Mouse (Mus musculus): ENCODE results near the gene Kirrel3. TPM values are rescaled to one million over a fixed set of nuclear protein-coding genes. Genes with fewer than 3 reads are reported as not detected.

Kirrel3 gene
- total and polyA plus RNA-seq, 3 experiments, result 0.98 TPM; not detected in 2

DNA sequence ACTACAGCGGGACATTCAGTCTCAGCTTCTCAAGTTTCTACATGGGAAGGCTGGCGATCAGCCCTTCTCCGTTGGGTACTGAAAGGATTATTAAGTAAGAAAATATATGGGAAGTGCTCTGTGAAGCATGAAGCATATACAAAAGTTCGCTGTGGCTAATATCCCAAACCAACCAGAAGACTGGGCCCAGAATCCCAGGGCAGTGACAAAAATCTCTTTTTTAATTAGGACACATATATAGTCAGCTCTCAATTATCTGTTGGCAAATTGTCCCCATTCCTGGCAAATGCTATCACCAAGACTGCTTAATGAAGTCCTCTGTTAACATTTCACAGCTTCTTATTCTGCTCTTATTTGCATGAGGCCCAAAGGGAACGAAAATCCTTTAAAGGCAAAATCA lies 439.9 kb downstream of the Kirrel3 start:
- no peak for ATAC-seq (ENCODE audit: extremely low read depth, insufficient number of reproducible peaks, low FRiP score, poor library complexity, severe bottlenecking)
- no peaks in the 10 kb centered on the region for H3K27me3 ChIP-seq (ENCODE audit: insufficient read depth, low read length)
- no peak for DNase-seq (ENCODE audit: low spot score)
- H3K4me1 ChIP-seq (ENCODE audit: insufficient read depth, low read depth, low read length), result no peaks in the 10 kb centered on the region
- TF ChIP-seq TAL1 (conservative IDR thresholded peaks at IDR 0.05; ENCODE audit: low read depth, low read length) (no peak), POLR2AphosphoS5 (IDR thresholded peaks at IDR 0.05; ENCODE audit: insufficient replicate concordance, low read depth, low read length) (no peak), GATA1 (IDR thresholded peaks at IDR 0.05; ENCODE audit: borderline replicate concordance, low read length) (no peak), CTCF (IDR thresholded peaks at IDR 0.05; ENCODE audit: low read depth, low read length) (no peak), GATA2 (IDR thresholded peaks at IDR 0.05; ENCODE audit: borderline replicate concordance, low read depth, low read length) (no peak)
- no peak overlapping the region for H3K4me3 ChIP-seq (ENCODE audit: low read depth, low read length)
- H3K9me3 ChIP-seq (replicated peaks), result no peaks in the 10 kb centered on the region
- no peaks in the 10 kb centered on the region for H3K36me3 ChIP-seq (replicated peaks)

DNA sequence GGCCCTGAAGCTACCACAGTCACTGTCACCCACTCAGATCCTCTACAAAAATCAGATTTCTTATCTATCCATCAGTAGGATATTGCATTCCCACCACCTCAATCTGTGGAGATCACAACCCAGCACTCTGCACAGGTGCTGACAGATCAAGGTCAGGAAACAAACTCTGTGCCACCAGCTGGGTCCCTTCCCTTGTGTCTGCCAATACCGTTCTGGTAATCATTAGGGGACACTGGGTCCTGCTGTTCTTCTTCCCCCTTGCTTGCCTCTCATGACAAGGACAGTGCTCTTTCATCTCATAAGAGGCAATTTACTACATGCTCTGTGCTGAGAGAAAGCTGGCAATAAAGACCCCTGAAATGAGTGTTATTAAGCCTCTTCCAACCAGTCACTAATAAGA lies 444.7 kb downstream of the Kirrel3 start:
- no peak for DNase-seq (ENCODE audit: low spot score)
- TF ChIP-seq POLR2AphosphoS5 (IDR thresholded peaks at IDR 0.05; ENCODE audit: insufficient replicate concordance, low read depth, low read length) (no peak), CTCF (IDR thresholded peaks at IDR 0.05; ENCODE audit: low read depth, low read length) (no peak)
- H3K27me3 ChIP-seq (ENCODE audit: insufficient read depth, low read length), result no peaks in the 10 kb centered on the region
- H3K36me3 ChIP-seq (replicated peaks), result no peaks in the 10 kb centered on the region
- ATAC-seq (ENCODE audit: extremely low read depth, insufficient number of reproducible peaks, low FRiP score, poor library complexity, severe bottlenecking), result no peak
- no peaks in the 10 kb centered on the region for H3K9me3 ChIP-seq (replicated peaks)
- H3K4me1 ChIP-seq (ENCODE audit: insufficient read depth, low read depth, low read length), result no peaks in the 10 kb centered on the region
- H3K4me3 ChIP-seq (ENCODE audit: low read depth, low read length), result no peak overlapping the region

DNA sequence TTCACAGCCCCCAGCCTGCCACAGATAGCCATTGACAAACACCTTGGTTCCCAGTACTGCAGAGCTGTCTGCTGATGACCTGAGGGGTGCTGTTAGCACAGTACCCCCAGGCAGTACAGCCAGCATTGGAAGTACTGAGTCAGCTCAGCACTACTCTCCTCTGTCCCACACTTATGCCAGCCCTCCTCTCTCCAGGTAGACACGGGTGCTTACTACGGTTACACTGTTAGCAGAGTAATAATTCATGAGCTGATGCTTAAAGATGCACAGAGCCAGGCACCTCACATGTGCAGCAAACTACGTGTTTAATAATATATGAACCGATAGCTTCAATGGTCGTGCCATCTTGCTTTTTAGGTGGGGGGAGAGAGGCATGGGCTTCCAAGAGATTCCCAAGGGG lies 452.4 kb downstream of the Kirrel3 start:
- Histone ChIP-seq H3K9me3 (replicated peaks) (no peaks in the 10 kb centered on the region), H3K36me3 (replicated peaks) (no peaks in the 10 kb centered on the region), H3K27me3 (ENCODE audit: insufficient read depth, low read length) (0 out of 2 replicates have a peak, but pooled peaks cover 2% of the 10 kb centered on the region), H3K4me1 (ENCODE audit: insufficient read depth, low read depth, low read length) (no peaks in the 10 kb centered on the region), H3K4me3 (ENCODE audit: low read depth, low read length) (no peak overlapping the region)
- ATAC-seq (ENCODE audit: extremely low read depth, insufficient number of reproducible peaks, low FRiP score, poor library complexity, severe bottlenecking) (no peak), DNase-seq (ENCODE audit: low spot score) (no peak)
- TF ChIP-seq POLR2AphosphoS5 (IDR thresholded peaks at IDR 0.05; ENCODE audit: insufficient replicate concordance, low read depth, low read length) (no peak), CTCF (IDR thresholded peaks at IDR 0.05; ENCODE audit: low read depth, low read length) (no peak), GATA2 (IDR thresholded peaks at IDR 0.05; ENCODE audit: borderline replicate concordance, low read depth, low read length) (no peak), TAL1 (conservative IDR thresholded peaks at IDR 0.05; ENCODE audit: low read depth, low read length) (no peak), GATA1 (IDR thresholded peaks at IDR 0.05; ENCODE audit: borderline replicate concordance, low read length) (no peak)

DNA sequence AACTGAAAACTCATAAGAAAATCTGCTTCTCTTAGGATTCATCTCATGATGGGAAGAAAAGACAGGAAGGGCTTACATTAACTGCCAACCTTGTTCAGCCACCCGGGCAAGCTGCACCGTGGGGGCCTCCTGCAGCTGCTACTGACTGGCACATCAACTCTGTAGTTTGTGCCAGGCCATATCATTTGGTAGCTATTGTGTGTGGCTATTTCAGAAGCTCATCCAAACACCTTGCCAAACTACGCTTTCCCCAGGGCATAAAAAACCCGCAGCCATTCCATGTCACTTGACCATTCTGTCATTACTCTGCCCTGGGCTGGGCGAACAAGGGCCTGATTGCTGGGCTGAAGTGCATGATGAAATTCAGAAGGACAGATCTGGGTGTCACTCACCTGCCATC lies 453.9 kb downstream of the Kirrel3 start:
- H3K27me3 ChIP-seq (ENCODE audit: insufficient read depth, low read length), result peaks cover 5% of the 10 kb centered on the region; the same call in 1 of the 2 replicates
- H3K4me3 ChIP-seq (ENCODE audit: low read depth, low read length), result no peak overlapping the region
- DNase-seq (ENCODE audit: low spot score) (no peak), ATAC-seq (ENCODE audit: extremely low read depth, insufficient number of reproducible peaks, low FRiP score, poor library complexity, severe bottlenecking) (no peak)
- no peak for TF ChIP-seq TAL1 (conservative IDR thresholded peaks at IDR 0.05; ENCODE audit: low read depth, low read length)
- no peak for TF ChIP-seq CTCF (IDR thresholded peaks at IDR 0.05; ENCODE audit: low read depth, low read length)
- TF ChIP-seq GATA1 (IDR thresholded peaks at IDR 0.05; ENCODE audit: borderline replicate concordance, low read length), result no peak
- TF ChIP-seq POLR2AphosphoS5 (IDR thresholded peaks at IDR 0.05; ENCODE audit: insufficient replicate concordance, low read depth, low read length), result no peak
- no peak for TF ChIP-seq GATA2 (IDR thresholded peaks at IDR 0.05; ENCODE audit: borderline replicate concordance, low read depth, low read length)
- H3K36me3 ChIP-seq (replicated peaks), result no peaks in the 10 kb centered on the region
- H3K9me3 ChIP-seq (replicated peaks), result no peaks in the 10 kb centered on the region
- H3K4me1 ChIP-seq (ENCODE audit: insufficient read depth, low read depth, low read length), result no peaks in the 10 kb centered on the region

DNA sequence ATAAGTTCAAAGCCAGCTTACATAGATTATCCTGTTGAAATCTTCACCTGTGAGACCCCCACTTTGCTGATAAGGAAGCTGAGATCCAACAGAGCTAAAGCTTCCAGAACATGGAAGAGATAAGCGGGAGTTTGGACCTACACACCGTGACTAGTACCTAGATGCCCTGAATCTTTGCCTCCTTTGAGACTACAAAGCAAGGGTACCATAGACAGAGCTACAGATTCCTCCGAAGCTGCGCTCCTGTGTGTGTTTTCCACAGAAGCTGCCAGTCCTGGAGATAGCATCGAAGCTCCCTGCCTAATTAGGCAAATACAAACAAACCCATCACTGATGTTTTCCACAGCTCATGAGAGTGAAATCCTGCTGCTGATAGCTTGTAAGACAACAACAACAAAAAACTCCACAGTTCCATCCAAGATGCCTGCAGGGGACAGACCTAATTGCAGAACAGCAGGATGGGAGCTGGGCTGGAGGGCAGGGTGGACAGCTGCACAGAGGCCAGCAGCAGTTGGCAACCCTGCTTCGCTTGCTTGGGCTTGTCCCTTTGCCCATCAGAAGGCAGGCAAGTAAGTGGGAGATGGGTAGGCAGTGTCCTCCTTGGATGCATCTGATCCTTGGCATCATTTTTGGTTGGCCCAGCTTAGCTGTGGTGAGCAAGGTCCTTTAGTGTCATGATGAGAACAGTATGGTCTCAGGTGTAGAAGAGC lies 456.6 kb downstream of the Kirrel3 start:
- Histone ChIP-seq H3K36me3 (replicated peaks) (no peaks in the 10 kb centered on the region), H3K4me3 (ENCODE audit: low read depth, low read length) (no peak overlapping the region), H3K9me3 (replicated peaks) (no peaks in the 10 kb centered on the region), H3K27me3 (ENCODE audit: insufficient read depth, low read length) (peaks cover 13% of the 10 kb centered on the region), H3K4me1 (ENCODE audit: insufficient read depth, low read depth, low read length) (no peaks in the 10 kb centered on the region)
- TF ChIP-seq GATA2 (IDR thresholded peaks at IDR 0.05; ENCODE audit: borderline replicate concordance, low read depth, low read length) (no peak), POLR2AphosphoS5 (IDR thresholded peaks at IDR 0.05; ENCODE audit: insufficient replicate concordance, low read depth, low read length) (no peak)
- no peak for ATAC-seq (ENCODE audit: extremely low read depth, insufficient number of reproducible peaks, low FRiP score, poor library complexity, severe bottlenecking)
- DNase-seq (ENCODE audit: low spot score), result no peak

DNA sequence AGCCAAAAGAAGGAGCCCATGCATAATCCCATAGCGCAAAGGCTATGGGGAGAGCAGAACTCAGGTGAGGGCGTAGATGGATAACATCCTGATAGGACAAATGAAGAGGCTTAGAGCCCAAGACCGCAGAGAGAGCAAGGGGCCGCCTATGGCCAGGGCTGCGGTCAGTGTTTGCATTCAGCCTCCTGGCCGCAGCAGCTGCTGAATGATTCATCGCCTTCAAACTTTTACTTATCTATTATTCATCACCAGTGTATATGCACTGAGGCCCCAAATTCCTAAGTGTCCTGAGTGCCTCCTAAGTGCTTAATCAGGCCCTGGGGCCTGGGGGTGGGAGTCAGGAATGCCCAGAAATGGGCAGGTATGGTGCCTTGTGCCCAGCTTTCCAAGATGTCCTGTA lies 457.3 kb downstream of the Kirrel3 start:
- H3K4me1 ChIP-seq (ENCODE audit: insufficient read depth, low read depth, low read length), result no peaks in the 10 kb centered on the region
- TF ChIP-seq POLR2AphosphoS5 (IDR thresholded peaks at IDR 0.05; ENCODE audit: insufficient replicate concordance, low read depth, low read length), result no peak
- no peak for TF ChIP-seq GATA1 (IDR thresholded peaks at IDR 0.05; ENCODE audit: borderline replicate concordance, low read length)
- no peak for TF ChIP-seq CTCF (IDR thresholded peaks at IDR 0.05; ENCODE audit: low read depth, low read length)
- ATAC-seq (ENCODE audit: extremely low read depth, insufficient number of reproducible peaks, low FRiP score, poor library complexity, severe bottlenecking) (no peak), DNase-seq (ENCODE audit: low spot score) (no peak)
- no peaks in the 10 kb centered on the region for H3K36me3 ChIP-seq (replicated peaks)
- no peak overlapping the region for H3K4me3 ChIP-seq (ENCODE audit: low read depth, low read length)
- peaks cover 13% of the 10 kb centered on the region for H3K27me3 ChIP-seq (ENCODE audit: insufficient read depth, low read length)
- no peaks in the 10 kb centered on the region for H3K9me3 ChIP-seq (replicated peaks)

DNA sequence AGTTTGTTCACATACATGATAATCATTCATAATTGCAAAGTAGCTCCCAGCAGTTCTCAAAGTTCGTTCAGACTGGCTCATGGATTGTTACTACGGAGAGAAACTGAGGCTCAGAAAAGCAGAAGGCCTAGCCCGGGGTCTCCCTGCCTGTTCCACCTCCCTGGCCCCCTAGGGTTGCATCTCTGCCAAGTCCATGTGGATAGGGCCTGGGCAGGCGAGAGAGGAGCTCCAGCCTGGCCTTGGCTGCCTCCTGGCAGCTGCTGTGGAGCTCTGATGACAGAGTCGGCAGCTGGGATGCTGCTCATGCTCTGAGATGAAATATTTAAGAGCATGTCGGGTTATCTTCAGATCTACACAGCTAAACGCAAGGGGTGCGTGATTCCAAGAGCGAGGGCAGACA lies 459.6 kb downstream of the Kirrel3 start:
- Histone ChIP-seq H3K27me3 (ENCODE audit: insufficient read depth, low read length) (peaks cover 13% of the 10 kb centered on the region), H3K4me1 (ENCODE audit: insufficient read depth, low read depth, low read length) (no peaks in the 10 kb centered on the region), H3K9me3 (replicated peaks) (no peaks in the 10 kb centered on the region), H3K4me3 (ENCODE audit: low read depth, low read length) (no peak overlapping the region), H3K36me3 (replicated peaks) (no peaks in the 10 kb centered on the region)
- ATAC-seq (ENCODE audit: extremely low read depth, insufficient number of reproducible peaks, low FRiP score, poor library complexity, severe bottlenecking) (no peak), DNase-seq (ENCODE audit: low spot score) (no peak)
- TF ChIP-seq POLR2AphosphoS5 (IDR thresholded peaks at IDR 0.05; ENCODE audit: insufficient replicate concordance, low read depth, low read length) (no peak), CTCF (IDR thresholded peaks at IDR 0.05; ENCODE audit: low read depth, low read length) (no peak), GATA2 (IDR thresholded peaks at IDR 0.05; ENCODE audit: borderline replicate concordance, low read depth, low read length) (no peak), TAL1 (conservative IDR thresholded peaks at IDR 0.05; ENCODE audit: low read depth, low read length) (no peak), GATA1 (IDR thresholded peaks at IDR 0.05; ENCODE audit: borderline replicate concordance, low read length) (no peak)
